Mouse (Mus musculus): ENCODE measurements at regions not wholly inside any gene's neighbourhood (a gene's known extent, or its start where the extent isn't known, plus 50 kb on each side); places are given as distances from the start of the nearest gene placed in this dataset.
"Not testable (repeated sequence)": the region's sequence is repeated elsewhere in the genome, so short reads cannot be mapped to it uniquely, and the experiment has no call there.

DNA sequence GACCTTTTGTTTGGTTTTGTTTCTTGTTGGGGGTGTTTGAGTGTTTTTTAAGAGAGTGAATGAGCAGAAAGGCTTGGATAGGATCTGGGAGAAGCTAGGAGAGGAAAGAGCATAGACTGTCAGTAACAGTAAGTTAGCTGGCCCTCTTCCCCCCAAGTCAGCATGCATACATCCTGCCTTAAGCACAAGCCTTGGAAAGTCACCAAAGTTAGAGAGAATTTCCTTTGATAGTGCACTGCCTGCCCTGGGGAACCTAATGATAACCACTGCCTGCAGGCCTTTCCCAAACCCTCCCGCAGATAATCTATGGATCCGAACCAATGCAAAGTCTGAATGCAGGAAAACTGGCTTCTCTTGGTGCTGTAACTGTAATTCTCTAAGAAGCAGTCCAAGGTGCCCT, 133.6 kb upstream of the Supt20 start:
- H3K4me3 ChIP-seq, result no peak overlapping the region
- H3K9me3 ChIP-seq (replicated peaks), result peaks cover 3% of the 10 kb centered on the region; the same call in 1 of the 2 replicates
- H3K36me3 ChIP-seq, result no peaks in the 10 kb centered on the region
- H3K27ac ChIP-seq (replicated peaks), result no peak overlapping the region
- no peak for DNase-seq (ENCODE audit: low spot score)
- no peaks in the 10 kb centered on the region for H3K4me1 ChIP-seq
- 93% methylated on average over 2 of the region's 2 CpGs for WGBS
- H3K27me3 ChIP-seq (ENCODE audit: low read depth, poor library complexity, severe bottlenecking), result no peaks in the 10 kb centered on the region

- Histone ChIP-seq H3K36me3 (no peaks in the 10 kb centered on the region), H3K4me1 (no peaks in the 10 kb centered on the region), H3K27me3 (ENCODE audit: low read depth, poor library complexity, severe bottlenecking) (no peaks in the 10 kb centered on the region), H3K9me3 (replicated peaks) (no peaks in the 10 kb centered on the region), H3K27ac (replicated peaks) (no peak overlapping the region), H3K4me3 (no peak overlapping the region)
- 91% methylated on average over 2 of the region's 2 CpGs for WGBS
- no peak for DNase-seq (ENCODE audit: low spot score)
Measured at GRCm38 (mm10) chr3:54559527-54559926, 133.1 kb upstream of the Supt20 start.

GRCm38 (mm10) chr3:54560056-54560922, 132.3 kb upstream of the Supt20 start:
- DNase-seq (ENCODE audit: low spot score), result no peak
- no peak overlapping the region for H3K4me3 ChIP-seq
- H3K36me3 ChIP-seq, result no peaks in the 10 kb centered on the region
- H3K9me3 ChIP-seq (replicated peaks), result no peaks in the 10 kb centered on the region
- no peak overlapping the region for H3K27ac ChIP-seq (replicated peaks)
- no peaks in the 10 kb centered on the region for H3K27me3 ChIP-seq (ENCODE audit: low read depth, poor library complexity, severe bottlenecking)
- WGBS, result 74% methylated on average over 5 of the region's 5 CpGs
- H3K4me1 ChIP-seq, result no peaks in the 10 kb centered on the region

DNA sequence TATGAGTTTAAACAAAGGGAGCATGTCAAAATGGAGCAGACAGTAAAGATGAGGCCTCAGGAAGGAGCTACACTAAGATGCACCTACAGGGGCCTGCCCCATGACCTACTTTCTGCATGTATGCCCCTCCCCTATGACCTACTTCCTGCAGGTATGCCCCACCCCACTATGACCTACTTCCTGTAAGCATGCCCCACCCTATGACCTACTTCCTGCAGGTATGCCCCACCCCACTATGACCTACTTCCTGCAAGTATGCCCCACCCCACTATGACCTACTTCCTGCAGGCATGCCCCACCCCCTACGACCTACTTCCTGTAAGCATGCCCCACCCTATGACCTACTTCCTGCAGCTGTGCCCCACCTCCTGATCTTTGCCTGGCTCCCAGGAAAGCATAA, 125.3 kb upstream of the Supt20 start:
- no peak for DNase-seq (ENCODE audit: low spot score)
- H3K9me3 ChIP-seq (replicated peaks), result no peaks in the 10 kb centered on the region
- no peaks in the 10 kb centered on the region for H3K4me1 ChIP-seq
- no peak overlapping the region for H3K27ac ChIP-seq (replicated peaks)
- H3K4me3 ChIP-seq, result no peak overlapping the region
- H3K36me3 ChIP-seq, result no peaks in the 10 kb centered on the region
- WGBS, result 100% methylated on average over 1 of the region's 1 CpGs
- no peaks in the 10 kb centered on the region for H3K27me3 ChIP-seq (ENCODE audit: low read depth, poor library complexity, severe bottlenecking)

DNA sequence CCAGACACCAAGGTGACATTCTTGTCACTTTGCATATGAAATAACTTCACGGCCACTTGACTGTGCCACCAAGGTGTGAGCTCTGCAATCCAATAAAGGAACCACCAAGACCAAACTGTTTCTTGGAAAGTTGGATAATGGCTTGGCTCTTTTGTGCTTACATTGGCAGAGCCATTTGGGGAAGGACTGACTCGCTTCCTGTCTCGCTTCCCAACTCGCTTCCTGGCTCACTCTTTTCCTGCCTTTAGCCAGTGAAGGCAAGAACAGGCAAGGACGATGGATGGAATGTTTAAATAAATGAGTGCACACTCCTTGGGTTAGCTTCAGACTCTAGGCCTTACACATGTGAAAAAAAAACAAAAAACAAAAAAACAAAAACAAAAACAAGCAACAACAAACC, 124.5 kb upstream of the Supt20 start:
- no peaks in the 10 kb centered on the region for H3K4me1 ChIP-seq
- H3K9me3 ChIP-seq (replicated peaks), result no peaks in the 10 kb centered on the region
- H3K27me3 ChIP-seq (ENCODE audit: low read depth, poor library complexity, severe bottlenecking), result no peaks in the 10 kb centered on the region
- H3K36me3 ChIP-seq, result no peaks in the 10 kb centered on the region
- H3K4me3 ChIP-seq, result no peak overlapping the region
- 89% methylated on average over 5 of the region's 5 CpGs for WGBS
- H3K27ac ChIP-seq (replicated peaks), result no peak overlapping the region
- DNase-seq (ENCODE audit: low spot score), result no peak

DNA sequence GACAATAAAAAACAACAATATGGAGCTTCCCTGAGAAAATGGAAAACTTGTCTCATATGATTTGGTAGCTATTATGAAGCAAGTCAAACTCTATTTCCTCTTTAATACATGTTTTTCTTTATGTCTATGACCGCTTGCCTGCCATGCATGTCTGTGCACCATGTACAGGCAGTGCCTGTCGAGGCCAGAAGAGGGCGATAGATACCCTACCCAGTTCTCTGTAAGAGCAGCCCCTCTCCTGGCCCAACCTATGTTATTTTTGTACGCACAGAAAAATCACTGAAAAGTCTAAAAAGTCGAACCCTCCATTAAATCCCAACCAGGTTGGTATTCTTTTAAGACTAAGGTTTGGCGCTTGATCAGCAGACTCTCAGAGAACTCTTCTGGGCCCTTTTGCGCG, 122.1 kb upstream of the Supt20 start:
- DNase-seq (ENCODE audit: low spot score), result no peak
- H3K4me1 ChIP-seq, result no peaks in the 10 kb centered on the region
- WGBS, result 79% methylated on average over 8 of the region's 8 CpGs
- no peaks in the 10 kb centered on the region for H3K27me3 ChIP-seq (ENCODE audit: low read depth, poor library complexity, severe bottlenecking)
- no peaks in the 10 kb centered on the region for H3K9me3 ChIP-seq (replicated peaks)
- no peak overlapping the region for H3K4me3 ChIP-seq
- no peaks in the 10 kb centered on the region for H3K36me3 ChIP-seq
- H3K27ac ChIP-seq (replicated peaks), result no peak overlapping the region

- no peak overlapping the region for H3K4me3 ChIP-seq
- DNase-seq (ENCODE audit: low spot score), result no peak
- 92% methylated on average over 5 of the region's 5 CpGs for WGBS
Measured at GRCm38 (mm10) chr3:54577851-54578250, 114.8 kb upstream of the Supt20 start.

GRCm38 (mm10) chr3:54579425-54579824, 113.2 kb upstream of the Supt20 start:
- H3K4me1 ChIP-seq, result no peaks in the 10 kb centered on the region
- 88% methylated on average over 2 of the region's 2 CpGs for WGBS
- no peaks in the 10 kb centered on the region for H3K36me3 ChIP-seq
- no peak for DNase-seq (ENCODE audit: low spot score)
- H3K27ac ChIP-seq (replicated peaks), result no peak overlapping the region
- H3K4me3 ChIP-seq, result no peak overlapping the region
- H3K27me3 ChIP-seq (ENCODE audit: low read depth, poor library complexity, severe bottlenecking), result no peaks in the 10 kb centered on the region
- peaks cover 10% of the 10 kb centered on the region for H3K9me3 ChIP-seq (replicated peaks)

More at GRCm38 (mm10) chr3:54577851-54578250, 114.8 kb upstream of the Supt20 start:
- peaks cover 10% of the 10 kb centered on the region for H3K9me3 ChIP-seq (replicated peaks)
- no peaks in the 10 kb centered on the region for H3K4me1 ChIP-seq
- H3K36me3 ChIP-seq, result no peaks in the 10 kb centered on the region
- no peaks in the 10 kb centered on the region for H3K27me3 ChIP-seq (ENCODE audit: low read depth, poor library complexity, severe bottlenecking)
- no peak overlapping the region for H3K27ac ChIP-seq (replicated peaks)

DNA sequence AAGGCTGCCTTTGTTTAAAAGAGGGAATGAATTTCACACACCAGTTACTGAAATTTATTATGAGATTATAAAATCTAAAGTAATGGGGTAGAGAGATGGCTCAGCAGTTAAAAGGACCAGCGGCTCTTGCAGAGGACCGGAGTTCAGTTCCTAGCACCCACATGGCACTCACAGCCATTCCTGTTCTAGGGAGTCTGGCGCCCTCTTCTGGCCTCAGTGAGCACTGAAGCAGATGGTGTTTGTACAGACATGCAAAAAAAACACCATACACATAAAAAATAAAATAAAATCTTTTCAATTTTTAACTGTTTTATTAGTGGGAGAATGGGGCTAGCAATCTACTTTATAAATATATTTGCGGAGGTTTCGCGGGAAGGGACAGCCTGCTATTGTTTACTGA, 112.3 kb upstream of the Supt20 start:
- 87% methylated on average over 6 of the region's 6 CpGs for WGBS
- no peaks in the 10 kb centered on the region for H3K4me1 ChIP-seq
- H3K27me3 ChIP-seq (ENCODE audit: low read depth, poor library complexity, severe bottlenecking), result no peaks in the 10 kb centered on the region
- peaks cover 10% of the 10 kb centered on the region for H3K9me3 ChIP-seq (replicated peaks)
- no peaks in the 10 kb centered on the region for H3K36me3 ChIP-seq
- no peak overlapping the region for H3K4me3 ChIP-seq
- no peak for DNase-seq (ENCODE audit: low spot score)
- no peak overlapping the region for H3K27ac ChIP-seq (replicated peaks)

GRCm38 (mm10) chr3:54585781-54586180, 106.8 kb upstream of the Supt20 start:
- WGBS, result 86% methylated on average over 10 of the region's 10 CpGs
- H3K4me3 ChIP-seq; H3K9me3 ChIP-seq (replicated peaks); H3K36me3 ChIP-seq; DNase-seq (ENCODE audit: low spot score); H3K27ac ChIP-seq (replicated peaks); H3K4me1 ChIP-seq; H3K27me3 ChIP-seq (ENCODE audit: low read depth, poor library complexity, severe bottlenecking): not testable (repeated sequence)

DNA sequence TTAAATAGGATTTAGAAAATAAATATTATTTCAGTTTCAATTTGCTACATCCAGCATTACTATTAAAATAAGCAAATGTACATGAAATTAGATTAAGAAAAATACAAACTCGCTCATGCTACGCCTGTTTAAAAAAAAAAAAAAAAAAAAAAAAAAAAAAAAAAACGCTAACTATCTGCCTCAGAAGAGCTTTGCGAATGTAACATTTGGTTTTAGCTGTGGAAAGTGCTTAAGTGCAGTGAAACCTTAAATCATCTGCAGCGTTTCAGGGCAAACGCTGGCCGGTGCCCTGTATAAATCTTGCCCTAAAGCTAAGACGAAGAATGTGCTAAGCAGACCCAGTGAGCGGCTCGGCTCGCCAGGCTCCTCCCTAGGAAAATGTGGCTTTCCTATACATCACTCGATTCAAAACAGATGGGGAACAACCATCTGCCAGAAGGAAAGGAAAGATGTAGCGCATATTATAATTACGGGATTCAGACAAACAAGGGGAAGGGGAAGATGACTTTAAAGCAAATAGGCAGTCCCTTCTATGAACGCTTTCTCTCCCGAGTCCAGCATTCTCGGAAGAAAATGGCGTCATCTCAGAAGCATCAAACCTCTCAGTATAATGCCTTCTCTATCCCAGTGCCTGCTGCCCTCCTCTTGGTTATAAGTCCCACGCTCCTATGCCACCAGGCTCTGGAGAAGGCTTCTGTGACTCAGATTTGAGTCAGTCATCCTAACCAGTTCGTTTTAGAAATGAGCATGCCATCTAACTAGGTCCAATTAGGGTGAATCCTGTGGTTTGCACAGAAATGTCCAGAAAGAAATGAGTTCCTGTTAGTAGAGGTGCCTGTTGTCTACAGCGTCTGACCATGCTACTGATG, 105.2 kb upstream of the Supt20 start:
- H3K27ac ChIP-seq (replicated peaks), result no peak overlapping the region
- H3K27me3 ChIP-seq (ENCODE audit: low read depth, poor library complexity, severe bottlenecking), result no peaks in the 10 kb centered on the region
- no peaks in the 10 kb centered on the region for H3K9me3 ChIP-seq (replicated peaks)
- no peak for DNase-seq (ENCODE audit: low spot score)
- 85% methylated on average over 21 of the region's 21 CpGs for WGBS
- no peak overlapping the region for H3K4me3 ChIP-seq
- H3K4me1 ChIP-seq, result no peaks in the 10 kb centered on the region
- no peaks in the 10 kb centered on the region for H3K36me3 ChIP-seq

DNA sequence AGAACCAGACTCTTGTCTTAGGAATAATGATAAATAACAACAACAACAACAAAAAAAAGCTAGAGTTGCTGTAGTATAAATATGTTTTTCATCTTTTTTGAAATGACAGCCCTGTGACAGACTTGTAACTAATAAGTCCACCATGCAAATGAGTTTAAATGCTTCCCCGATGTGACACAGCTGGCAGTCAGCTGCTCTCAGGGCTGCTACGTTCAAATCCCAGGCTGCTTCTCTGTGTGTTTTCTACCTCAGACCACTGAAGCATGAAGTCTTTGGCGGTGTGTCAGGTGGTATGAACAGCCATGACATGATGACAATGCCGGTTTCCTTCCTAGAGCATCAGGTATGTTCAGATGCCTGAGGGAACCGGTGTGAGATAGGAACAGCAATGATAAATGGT, 104.4 kb upstream of the Supt20 start:
- DNase-seq (ENCODE audit: low spot score), result no peak
- Histone ChIP-seq H3K36me3 (no peaks in the 10 kb centered on the region), H3K4me1 (no peaks in the 10 kb centered on the region), H3K4me3 (no peak overlapping the region), H3K9me3 (replicated peaks) (no peaks in the 10 kb centered on the region), H3K27me3 (ENCODE audit: low read depth, poor library complexity, severe bottlenecking) (no peaks in the 10 kb centered on the region), H3K27ac (replicated peaks) (no peak overlapping the region)
- WGBS, result 80% methylated on average over 5 of the region's 5 CpGs

DNA sequence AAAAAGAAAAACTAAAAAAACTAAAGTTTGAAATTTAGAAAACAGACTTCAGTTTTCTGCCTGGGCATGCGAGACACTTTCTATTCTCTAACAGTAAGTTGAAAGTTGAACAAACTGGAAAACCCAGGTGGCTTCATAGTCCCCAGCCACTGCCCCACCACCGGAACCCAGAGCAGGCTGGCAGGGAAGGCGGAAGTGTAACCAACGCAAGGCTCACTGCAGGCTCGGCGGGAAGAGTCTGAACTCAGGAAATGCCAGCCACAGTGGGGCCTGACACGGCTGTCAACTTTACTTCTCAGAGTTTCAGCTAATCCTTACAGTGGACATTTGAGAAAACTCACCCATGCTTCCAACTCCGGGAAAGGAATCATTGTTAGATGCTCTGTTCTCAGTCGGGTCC, 102.6 kb upstream of the Supt20 start:
- H3K4me1 ChIP-seq, result no peaks in the 10 kb centered on the region
- no peak for DNase-seq (ENCODE audit: low spot score)
- no peaks in the 10 kb centered on the region for H3K27me3 ChIP-seq (ENCODE audit: low read depth, poor library complexity, severe bottlenecking)
- 0 out of 2 replicates have a peak, but pooled peaks cover 5% of the 10 kb centered on the region for H3K9me3 ChIP-seq (replicated peaks)
- no peaks in the 10 kb centered on the region for H3K36me3 ChIP-seq
- 80% methylated on average over 9 of the region's 9 CpGs for WGBS
- no peak overlapping the region for H3K27ac ChIP-seq (replicated peaks)
- H3K4me3 ChIP-seq, result no peak overlapping the region

Data from midbrain, embryonic 10.5 days (tissue).